Mouse (Mus musculus) midbrain, embryonic 11.5 days (tissue): ENCODE measurements around the gene Rasgrp4. TPM values are rescaled to one million over a fixed set of nuclear protein-coding genes. Genes with fewer than 3 reads are reported as not detected.
"Not testable (repeated sequence)": the region's sequence is repeated elsewhere in the genome, so short reads cannot be mapped to it uniquely, and the experiment has no call there.

Experiments
- ATAC-seq: fragments of 200-750 bp; cut with Nextera tagmentation; 2 replicates; pipeline ENCODE4 v1.8.0; 2017; ENCODE audit warnings: moderate TSS enrichment, moderate library complexity; ENCODE audit not compliant: low FRiP score
- DNase-seq: peaks from one replicate; pipeline ENCODE4 v3.0.0; 2015; ENCODE audit warnings: low spot score; ENCODE audit errors: missing footprints
- H3K27ac ChIP-seq: fragments of 300-500 bp; sonication (generic); 2 replicates; pipeline ENCODE4 v1.5.1; 2014; ENCODE audit warnings: low read depth, low read length
- H3K27me3 ChIP-seq: fragments of 300-500 bp; sonication (generic); 2 replicates; pipeline ENCODE4 v1.6.1; 2014; ENCODE audit warnings: mild to moderate bottlenecking, low read length, moderate library complexity, mixed read lengths; ENCODE audit not compliant: control insufficient read depth, insufficient read depth
- H3K36me3 ChIP-seq: fragments of 300-500 bp; sonication (generic); 2 replicates; pipeline ENCODE4 v1.6.1; 2014; ENCODE audit warnings: mild to moderate bottlenecking, low read length, moderate library complexity, mixed read lengths; ENCODE audit not compliant: control insufficient read depth, insufficient read depth
- H3K4me1 ChIP-seq: fragments of 300-500 bp; sonication (generic); 2 replicates; pipeline ENCODE4 v1.6.1; 2014; ENCODE audit warnings: low read length; ENCODE audit not compliant: control insufficient read depth, insufficient read depth
- H3K4me2 ChIP-seq: fragments of 300-500 bp; sonication (generic); 2 replicates; pipeline ENCODE4 v1.6.1; 2014; ENCODE audit warnings: mild to moderate bottlenecking, moderate library complexity
- H3K4me3 ChIP-seq: fragments of 300-500 bp; sonication (generic); 2 replicates; pipeline ENCODE4 v1.5.1; 2014; ENCODE audit warnings: low read depth, low read length
- H3K9ac ChIP-seq: fragments of 300-500 bp; sonication (generic); 2 replicates; pipeline ENCODE4 v1.6.1; 2014; ENCODE audit warnings: low read length
- H3K9me3 ChIP-seq: fragments of 300-500 bp; sonication (generic); 2 replicates; pipeline ENCODE4 v1.6.1; 2016; ENCODE audit warnings: low read length; ENCODE audit not compliant: control insufficient read depth
- WGBS: fragments of 180-500 bp; shearing (Covaris S2); extraction: QIAGEN DNeasy Blood & Tissue Kit; methylation state at CpG from one replicate; pipeline ENCODE4 v1.1.7; 2014; 5-methylcytosine and 5-hydroxymethylcytosine counted together
- polyA plus RNA-seq: library from polyadenylated mRNA; unstranded; fragments of >200 nt; fragmentation: Nextera tagmentation; extraction: Ambion mirVana; gene quantifications from 2 replicates; pipeline ENCODE4 v1.2.1, GENCODE M21; 2014

The Rasgrp4 gene
- polyA plus RNA-seq, 1 experiment from 2014 or later, result 0.48 TPM

- H3K4me3 ChIP-seq, H3K27ac ChIP-seq, DNase-seq, ATAC-seq, H3K4me2 ChIP-seq, H3K4me1 ChIP-seq, H3K27me3 ChIP-seq, H3K9ac ChIP-seq, H3K9me3 ChIP-seq, H3K36me3 ChIP-seq: not testable (repeated sequence)
- WGBS, result 89% methylated on average over 1 of the region's 1 CpGs
Measured at GRCm38 (mm10) chr7:29194230-29194629, 59.6 kb downstream of the Rasgrp4 start.

- H3K9me3 ChIP-seq, result no peaks in the 10 kb centered on the region
- H3K9ac ChIP-seq, result no peak overlapping the region
- no peaks in the 10 kb centered on the region for H3K4me1 ChIP-seq
- no peak overlapping the region for H3K27ac ChIP-seq
- H3K4me3 ChIP-seq, result no peak overlapping the region
- no peaks in the 10 kb centered on the region for H3K36me3 ChIP-seq
- WGBS, result 83% methylated on average over 6 of the region's 6 CpGs
- no peak overlapping the region for H3K4me2 ChIP-seq
- no peak for DNase-seq
- no peaks in the 10 kb centered on the region for H3K27me3 ChIP-seq
- no peak for ATAC-seq
Measured at GRCm38 (mm10) chr7:29202577-29202976, 67.9 kb downstream of the Rasgrp4 start.

Other genes with a start within 250 kb of the Rasgrp4 start
- gene Actn4, start 172.5 kb upstream of the Rasgrp4 start, polyA plus RNA-seq, result 141 and 144 TPM in 2 replicates
- gene Eif3k, start 153.0 kb upstream of the Rasgrp4 start, polyA plus RNA-seq, result 392 and 400 TPM in 2 replicates
- 4.1 and 5.5 TPM in 2 replicates for gene Map4k1, start 152.8 kb upstream of the Rasgrp4 start, polyA plus RNA-seq
- gene Ryr1, start 9.7 kb upstream of the Rasgrp4 start, polyA plus RNA-seq, result 0.30 and 0.55 TPM in 2 replicates
- gene Fam98c, start 21.4 kb downstream of the Rasgrp4 start, polyA plus RNA-seq, result 13.6 and 14.8 TPM in 2 replicates
- gene Ggn, start 35.4 kb downstream of the Rasgrp4 start, polyA plus RNA-seq, result 0.60 and 0.63 TPM in 2 replicates
- 4.9 and 5.1 TPM in 2 replicates for gene Spred3, start 35.6 kb downstream of the Rasgrp4 start, polyA plus RNA-seq
- 322 and 332 TPM in 2 replicates for gene Psmd8, start 45.9 kb downstream of the Rasgrp4 start, polyA plus RNA-seq
- gene Catsperg1, start 79.2 kb downstream of the Rasgrp4 start, polyA plus RNA-seq, result 0.36 and 1.2 TPM in 2 replicates
- gene Kcnk6, start 97.7 kb downstream of the Rasgrp4 start, polyA plus RNA-seq, result 0.22 and 0.43 TPM in 2 replicates
- gene Yif1b, start 103.5 kb downstream of the Rasgrp4 start, polyA plus RNA-seq, result 77.1 and 81.5 TPM in 2 replicates
- 2.4 and 2.7 TPM in 2 replicates for gene 2200002D01Rik, start 113.6 kb downstream of the Rasgrp4 start, polyA plus RNA-seq
- 16.5 and 18.3 TPM in 2 replicates for gene Spint2, start 147.1 kb downstream of the Rasgrp4 start, polyA plus RNA-seq
- gene Ppp1r14a, start 154.5 kb downstream of the Rasgrp4 start, polyA plus RNA-seq, result 21.6 and 21.8 TPM in 2 replicates
- 59.9 and 62.9 TPM in 2 replicates for gene Dpf1, start 169.1 kb downstream of the Rasgrp4 start, polyA plus RNA-seq